Mouse (Mus musculus): ENCODE results near the gene Sell.

DNA sequence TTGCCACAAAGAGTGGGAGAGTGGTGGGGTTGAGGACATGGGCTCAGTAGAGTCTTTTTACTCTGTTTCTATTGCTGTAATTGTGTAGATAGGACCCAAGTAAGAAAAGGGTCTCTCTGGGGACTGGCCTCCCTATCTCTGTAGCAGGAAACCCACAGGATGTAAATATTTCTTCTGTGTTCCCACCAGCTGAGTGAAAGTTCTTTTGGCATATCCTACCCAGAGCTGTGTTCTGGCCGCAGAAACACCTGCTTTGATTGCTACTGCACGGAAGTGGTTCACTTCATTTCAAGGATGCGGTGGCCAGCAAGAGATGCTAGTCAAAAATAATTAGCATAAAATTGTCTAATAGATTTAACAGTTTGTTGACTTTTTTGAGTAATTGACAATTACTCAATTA, 15.2 kb downstream of the Sell start:
- TF ChIP-seq CTCF (IDR thresholded peaks at IDR 0.05; ENCODE audit: low read depth), result no peak
- TF ChIP-seq EP300 (IDR thresholded peaks at IDR 0.05; ENCODE audit: low read depth), result no peak

Measured in liver, postnatal 0 days (tissue).